Mouse (Mus musculus) G1E (cell line): ENCODE data around the gene Rnf123.

Source experiments
- CTCF ChIP-seq: IDR thresholded peaks from 2 replicates; pipeline ENCODE4 v1.5.1; 2012; ENCODE audit warnings: low read depth, low read length, inconsistent platforms, mixed read lengths
- GATA1 ChIP-seq: IDR thresholded peaks from 2 replicates; pipeline ENCODE4 v1.6.1; 2012; ENCODE audit warnings: borderline replicate concordance, low read length, inconsistent platforms, mixed read lengths
- TAL1 ChIP-seq: conservative IDR thresholded peaks from 2 replicates; pipeline ENCODE4 v1.6.1; 2012; ENCODE audit warnings: low read depth, low read length, inconsistent platforms, mixed read lengths

- TF ChIP-seq CTCF (no peak), GATA1 (no peak), TAL1 (no peak)
Observed at GRCm38 (mm10) chr9:108027867-108028266, 55.3 kb downstream of the Rnf123 start.
